Mouse (Mus musculus) embryonic facial prominence, embryonic 11.5 days (tissue): ENCODE measurements around the gene Rad51d. TPM values are rescaled to one million over a fixed set of nuclear protein-coding genes. Genes with fewer than 3 reads are reported as not detected.
A peak's percentile ranks its signal among the peaks of the same experiment; 100 is the strongest.

Source experiments
- ATAC-seq: fragments of 200-750 bp; cut with Nextera tagmentation; replicated peaks from 2 replicates; pipeline ENCODE4 v1.8.0; 2017; ENCODE audit warnings: low read depth; ENCODE audit not compliant: insufficient number of reproducible peaks, low FRiP score, low TSS enrichment
- DNase-seq: peaks from one replicate; pipeline ENCODE4 v3.0.0-alpha.2; 2015; ENCODE audit warnings: low spot score
- H3K27ac ChIP-seq: fragments of 300-500 bp; sonication (generic); replicated peaks from 2 replicates; pipeline ENCODE4 v1.5.1; 2014; ENCODE audit warnings: mild to moderate bottlenecking, low read depth, low read length, control low read depth
- H3K27me3 ChIP-seq: fragments of 300-500 bp; sonication (generic); 2 replicates; pipeline ENCODE4 v1.6.1; 2014; ENCODE audit warnings: mild to moderate bottlenecking, low read length, moderate library complexity, mixed read lengths; ENCODE audit not compliant: control insufficient read depth, insufficient read depth
- H3K36me3 ChIP-seq: fragments of 300-500 bp; sonication (generic); replicated peaks from 2 replicates; pipeline ENCODE4 v1.6.1; 2014; ENCODE audit warnings: low read depth, mild to moderate bottlenecking, low read length, moderate library complexity, mixed read lengths; ENCODE audit not compliant: control insufficient read depth, insufficient read depth
- H3K4me1 ChIP-seq: fragments of 300-500 bp; sonication (generic); 2 replicates; pipeline ENCODE4 v1.6.1; 2014; ENCODE audit warnings: low read length, mixed read lengths; ENCODE audit not compliant: control insufficient read depth, insufficient read depth
- H3K4me2 ChIP-seq: fragments of 300-500 bp; sonication (generic); 2 replicates; pipeline ENCODE4 v1.6.1; 2014; ENCODE audit warnings: low read depth, mild to moderate bottlenecking, control low read depth, low read length, moderate library complexity
- H3K4me3 ChIP-seq: fragments of 300-500 bp; sonication (generic); 2 replicates; pipeline ENCODE4 v1.5.1; 2014; ENCODE audit warnings: low read depth, low read length, control low read depth
- H3K9ac ChIP-seq: fragments of 300-500 bp; sonication (generic); replicated peaks from 2 replicates; pipeline ENCODE4 v1.6.1; 2014; ENCODE audit warnings: mild to moderate bottlenecking, control low read depth, low read length
- H3K9me3 ChIP-seq: fragments of 300-500 bp; sonication (generic); replicated peaks from 2 replicates; pipeline ENCODE4 v1.6.1; 2016; ENCODE audit warnings: mild to moderate bottlenecking, low read length, inconsistent platforms, mixed read lengths; ENCODE audit not compliant: control insufficient read depth
- WGBS: fragments of 180-500 bp; shearing (Covaris S2); extraction: QIAGEN DNeasy Blood & Tissue Kit; methylation state at CpG from one replicate; pipeline ENCODE4 v1.1.7; 2014; 5-methylcytosine and 5-hydroxymethylcytosine counted together
- polyA plus RNA-seq: library from polyadenylated mRNA; unstranded; fragments of >200 nt; fragmentation: Nextera tagmentation; extraction: Ambion mirVana; gene quantifications from 2 replicates; pipeline ENCODE4 v1.2.1, GENCODE M21; 2014

Gene Rad51d
- polyA plus RNA-seq, 1 experiment from 2014 or later, result 13.4 TPM

DNA sequence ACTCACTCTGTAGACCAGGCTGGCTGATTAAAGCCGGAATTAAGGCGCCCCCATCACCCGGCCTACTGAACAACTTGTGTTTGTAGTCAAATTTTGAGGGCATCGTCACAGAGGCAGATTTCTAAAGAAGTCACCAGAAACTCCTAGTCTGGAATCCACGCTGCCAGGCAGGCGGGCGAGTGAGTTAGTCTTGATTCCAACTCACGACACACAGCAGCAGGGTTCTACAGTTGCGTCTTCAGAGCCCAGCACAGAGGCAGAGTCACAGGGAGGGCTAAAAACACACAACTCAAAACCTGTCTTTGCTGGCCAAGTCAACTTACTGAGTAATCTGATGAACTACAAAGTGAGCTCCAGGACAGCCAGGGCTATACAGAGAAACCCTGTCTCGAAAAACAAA, 37.9 kb downstream of the Rad51d start:
- Histone ChIP-seq H3K4me3 (no peak overlapping the region), H3K36me3 (no peaks in the 10 kb centered on the region), H3K4me2 (no peak overlapping the region), H3K27ac (no peak overlapping the region), H3K27me3 (no peaks in the 10 kb centered on the region), H3K4me1 (no peaks in the 10 kb centered on the region), H3K9me3 (no peaks in the 10 kb centered on the region), H3K9ac (no peak overlapping the region)
- ATAC-seq (no peak), DNase-seq (no peak)
- WGBS, result 82% methylated on average over 10 of the region's 10 CpGs

DNA sequence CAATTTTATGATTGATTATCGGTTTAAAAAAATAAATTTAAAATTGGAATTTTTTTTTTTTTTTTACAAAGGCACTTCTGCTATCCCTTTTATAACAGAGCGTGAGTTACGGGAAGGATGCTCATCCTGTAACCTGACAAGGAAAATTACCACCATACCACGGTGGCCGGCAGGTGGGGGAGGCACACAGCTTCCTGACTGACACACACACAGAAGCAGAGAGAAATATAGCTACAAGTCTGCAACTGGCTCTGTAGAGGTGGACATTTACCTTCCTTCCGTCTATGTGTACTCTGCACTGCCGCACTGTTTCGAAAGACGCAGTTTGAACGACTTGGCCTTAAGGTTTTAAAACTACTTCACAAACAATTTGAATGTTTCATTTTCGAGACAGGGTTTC, 38.3 kb downstream of the Rad51d start:
- Histone ChIP-seq H3K4me2 (no peak overlapping the region), H3K27ac (no peak overlapping the region), H3K4me1 (no peaks in the 10 kb centered on the region), H3K4me3 (no peak overlapping the region), H3K9me3 (no peaks in the 10 kb centered on the region), H3K27me3 (no peaks in the 10 kb centered on the region), H3K36me3 (no peaks in the 10 kb centered on the region), H3K9ac (no peak overlapping the region)
- WGBS, result 85% methylated on average over 11 of the region's 11 CpGs
- ATAC-seq (no peak), DNase-seq (no peak)

- peaks cover 5% of the 10 kb centered on the region for H3K4me1 ChIP-seq
- H3K9ac ChIP-seq, result no peak overlapping the region
- ATAC-seq (no peak), DNase-seq (no peak)
- no peak overlapping the region for H3K4me2 ChIP-seq
- WGBS, result 68% methylated on average over 5 of the region's 5 CpGs
- H3K36me3 ChIP-seq, result no peaks in the 10 kb centered on the region
- H3K27ac ChIP-seq, result 0 out of 2 replicates have a peak overlapping the region, but pooled peaks have one; percentile 28
- H3K27me3 ChIP-seq, result 0 out of 2 replicates have a peak, but pooled peaks cover 2% of the 10 kb centered on the region
- H3K4me3 ChIP-seq, result no peak overlapping the region
- H3K9me3 ChIP-seq, result no peaks in the 10 kb centered on the region
These were observed 40.2 kb downstream of the Rad51d start for GRCm38 (mm10) chr11:82850259-82850658.

- no peaks in the 10 kb centered on the region for H3K9me3 ChIP-seq
- WGBS, result 43% methylated on average over 6 of the region's 6 CpGs
- no peak overlapping the region for H3K27ac ChIP-seq
- H3K4me2 ChIP-seq, result no peak overlapping the region
- no peaks in the 10 kb centered on the region for H3K36me3 ChIP-seq
- H3K4me1 ChIP-seq, result peaks cover 5% of the 10 kb centered on the region
- 0 out of 2 replicates have a peak, but pooled peaks cover 2% of the 10 kb centered on the region for H3K27me3 ChIP-seq
- no peak overlapping the region for H3K9ac ChIP-seq
- H3K4me3 ChIP-seq, result no peak overlapping the region
- DNase-seq (no peak), ATAC-seq (0 out of 2 replicates have a peak, but pooled peaks have one; percentile 56)
These were observed 42.8 kb downstream of the Rad51d start for GRCm38 (mm10) chr11:82847571-82848000.

DNA sequence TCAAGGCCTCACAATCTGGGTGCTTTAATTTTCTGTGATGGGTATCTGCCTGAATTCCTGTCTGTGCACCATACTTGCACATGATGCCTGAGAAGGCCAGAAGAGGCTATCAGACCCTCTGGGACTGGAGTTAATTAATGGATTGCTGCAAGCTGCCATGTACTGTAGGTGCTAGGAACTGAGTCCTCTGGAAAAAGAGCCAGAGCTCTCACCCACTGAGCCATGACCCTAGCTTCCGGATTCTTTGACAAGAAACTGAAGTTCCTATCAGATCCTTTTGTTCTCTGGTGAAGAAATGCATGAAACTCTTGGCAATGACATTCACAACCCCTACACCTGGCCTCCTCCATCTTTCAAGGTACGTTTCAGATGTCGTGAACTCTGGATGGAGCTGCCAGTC, 43.5 kb downstream of the Rad51d start:
- Histone ChIP-seq H3K4me3 (no peak overlapping the region), H3K27ac (no peak overlapping the region), H3K4me2 (no peak overlapping the region), H3K27me3 (0 out of 2 replicates have a peak, but pooled peaks cover 2% of the 10 kb centered on the region), H3K36me3 (no peaks in the 10 kb centered on the region), H3K4me1 (peaks cover 5% of the 10 kb centered on the region), H3K9ac (no peak overlapping the region), H3K9me3 (no peaks in the 10 kb centered on the region)
- WGBS, result 77% methylated on average over 3 of the region's 3 CpGs
- DNase-seq, result no peak
- no peak for ATAC-seq

- DNase-seq (peak; percentile 39), ATAC-seq (0 out of 2 replicates have a peak, but pooled peaks have one; percentile 14)
- Histone ChIP-seq H3K27me3 (0 out of 2 replicates have a peak, but pooled peaks cover 2% of the 10 kb centered on the region), H3K9me3 (no peaks in the 10 kb centered on the region), H3K4me2 (peak overlapping the region; percentile 23; the same call in 1 of the 2 replicates), H3K4me1 (peaks cover 5% of the 10 kb centered on the region), H3K4me3 (no peak overlapping the region), H3K36me3 (no peaks in the 10 kb centered on the region), H3K9ac (peak overlapping the region; percentile 43), H3K27ac (peak overlapping the region; percentile 56)
- WGBS, result 10% methylated on average over 4 of the region's 4 CpGs
These were observed 44.4 kb downstream of the Rad51d start for GRCm38 (mm10) chr11:82846079-82846436.

DNA sequence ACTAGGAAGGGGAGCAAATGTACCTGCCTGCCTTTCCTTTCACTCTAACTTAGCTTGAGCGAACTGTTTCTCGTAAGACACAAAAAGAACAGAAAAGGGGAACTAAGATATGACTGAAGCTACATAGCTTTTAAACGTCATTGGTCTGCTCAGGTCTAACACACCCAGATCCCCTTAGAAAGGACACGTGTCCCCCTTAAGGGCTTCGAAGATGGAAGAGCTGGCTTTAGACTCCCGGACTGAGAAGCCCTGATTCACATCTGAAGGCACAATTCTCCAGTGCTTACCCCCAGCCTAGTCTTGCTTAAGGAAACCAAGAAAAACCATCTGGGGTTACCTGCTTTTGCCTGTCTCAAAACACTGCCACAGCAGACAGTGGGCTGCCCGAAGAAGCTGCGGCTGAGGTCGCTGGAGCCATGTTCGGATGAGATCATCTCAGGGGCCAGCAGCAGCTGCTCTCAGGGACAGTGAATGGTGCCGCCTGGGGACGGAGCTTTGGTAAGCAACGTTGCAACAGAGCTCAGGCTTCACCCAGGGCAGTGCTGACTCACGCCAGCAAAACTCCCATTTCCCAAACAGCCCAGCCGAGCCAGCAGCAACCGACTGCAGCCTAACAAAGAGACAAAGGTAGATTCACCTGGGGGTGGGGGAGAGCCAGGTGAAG, 44.9 kb downstream of the Rad51d start:
- H3K27me3 ChIP-seq, result 0 out of 2 replicates have a peak, but pooled peaks cover 2% of the 10 kb centered on the region
- peak overlapping the region; percentile 56 for H3K27ac ChIP-seq
- H3K4me2 ChIP-seq, result peak overlapping the region; percentile 23; the same call in 1 of the 2 replicates
- 24% methylated on average over 16 of the region's 16 CpGs for WGBS
- DNase-seq, result peak; percentile 57
- H3K9ac ChIP-seq, result peak overlapping the region; percentile 43
- 0 out of 2 replicates have a peak, but pooled peaks have one; percentile 59 for ATAC-seq
- H3K36me3 ChIP-seq, result no peaks in the 10 kb centered on the region
- no peak overlapping the region; the same call in 1 of the 2 replicates for H3K4me3 ChIP-seq
- no peaks in the 10 kb centered on the region for H3K9me3 ChIP-seq
- peaks cover 5% of the 10 kb centered on the region for H3K4me1 ChIP-seq

GRCm38 (mm10) chr11:82844771-82845414, 45.5 kb downstream of the Rad51d start:
- H3K36me3 ChIP-seq, result no peaks in the 10 kb centered on the region
- no peak overlapping the region for H3K4me2 ChIP-seq
- 0 out of 2 replicates have a peak, but pooled peaks cover 2% of the 10 kb centered on the region for H3K27me3 ChIP-seq
- DNase-seq (no peak), ATAC-seq (no peak)
- WGBS, result 66% methylated on average over 11 of the region's 11 CpGs
- H3K9me3 ChIP-seq, result no peaks in the 10 kb centered on the region
- 0 out of 2 replicates have a peak overlapping the region, but pooled peaks have one; percentile 56 for H3K27ac ChIP-seq
- H3K4me3 ChIP-seq, result no peak overlapping the region
- no peak overlapping the region; the same call in 1 of the 2 replicates for H3K9ac ChIP-seq
- peaks cover 5% of the 10 kb centered on the region for H3K4me1 ChIP-seq
